Mouse (Mus musculus) kidney, adult 18-20 months (tissue): ENCODE data around the gene Rab31.
"Not testable (repeated sequence)": the region's sequence is repeated elsewhere in the genome, so short reads cannot be mapped to it uniquely, and the experiment has no call there.

Source experiments
- DNase-seq: peaks from one replicate; pipeline ENCODE4 v3.0.0; 2021

Gene Rab31

DNA sequence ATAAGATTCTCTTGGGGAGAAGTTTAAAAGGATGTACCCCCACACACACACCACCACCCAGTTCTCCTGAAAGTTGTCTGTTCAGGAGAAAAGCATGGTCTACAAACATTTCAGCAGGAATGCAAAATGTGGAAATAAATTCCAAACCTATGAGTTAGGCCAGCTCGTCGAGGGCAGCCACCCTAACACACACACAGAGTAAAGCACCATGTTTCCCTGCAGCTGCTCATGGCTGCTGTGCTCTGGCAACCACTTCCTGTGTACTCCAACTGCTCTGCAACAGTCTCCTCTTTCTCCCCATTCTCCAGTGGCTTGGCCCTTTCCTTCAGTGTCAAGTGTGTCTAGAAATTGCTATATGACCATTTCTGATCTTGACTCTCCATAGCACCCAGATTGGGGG is 114.1 kb downstream of the Rab31 start:
- no peak for DNase-seq

GRCm38 (mm10) chr17:65657958-65658357 is 114.6 kb downstream of the Rab31 start:
- DNase-seq = no peak

- DNase-seq = no peak
Observed at GRCm38 (mm10) chr17:65656731-65657130, 115.8 kb downstream of the Rab31 start.

- no peak for DNase-seq
Observed at GRCm38 (mm10) chr17:65656076-65656475, 116.5 kb downstream of the Rab31 start.

- DNase-seq = no peak
Observed at GRCm38 (mm10) chr17:65655608-65656007, 116.9 kb downstream of the Rab31 start.

DNA sequence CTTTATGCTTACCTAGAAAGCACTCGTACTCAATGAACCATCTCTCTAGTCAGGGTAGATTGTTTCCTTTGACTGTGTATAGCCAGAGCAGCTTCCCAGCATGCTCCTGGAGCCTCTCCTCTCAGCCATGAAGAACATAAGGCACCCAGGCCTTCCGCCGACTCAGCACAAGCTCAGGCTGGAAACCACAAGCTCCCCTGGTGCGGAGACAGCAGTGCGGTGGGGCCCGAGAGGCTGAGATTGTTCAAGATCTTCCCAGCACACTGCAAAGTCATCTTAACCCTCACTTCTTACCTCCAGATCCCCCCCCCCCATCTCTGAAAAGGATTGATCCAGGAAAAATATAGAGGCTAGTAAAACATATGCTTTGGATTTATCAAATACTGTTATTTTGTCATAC is 122.0 kb downstream of the Rab31 start:
- no peak for DNase-seq

- DNase-seq = no peak
Observed at GRCm38 (mm10) chr17:65649175-65649493, 123.4 kb downstream of the Rab31 start.

DNA sequence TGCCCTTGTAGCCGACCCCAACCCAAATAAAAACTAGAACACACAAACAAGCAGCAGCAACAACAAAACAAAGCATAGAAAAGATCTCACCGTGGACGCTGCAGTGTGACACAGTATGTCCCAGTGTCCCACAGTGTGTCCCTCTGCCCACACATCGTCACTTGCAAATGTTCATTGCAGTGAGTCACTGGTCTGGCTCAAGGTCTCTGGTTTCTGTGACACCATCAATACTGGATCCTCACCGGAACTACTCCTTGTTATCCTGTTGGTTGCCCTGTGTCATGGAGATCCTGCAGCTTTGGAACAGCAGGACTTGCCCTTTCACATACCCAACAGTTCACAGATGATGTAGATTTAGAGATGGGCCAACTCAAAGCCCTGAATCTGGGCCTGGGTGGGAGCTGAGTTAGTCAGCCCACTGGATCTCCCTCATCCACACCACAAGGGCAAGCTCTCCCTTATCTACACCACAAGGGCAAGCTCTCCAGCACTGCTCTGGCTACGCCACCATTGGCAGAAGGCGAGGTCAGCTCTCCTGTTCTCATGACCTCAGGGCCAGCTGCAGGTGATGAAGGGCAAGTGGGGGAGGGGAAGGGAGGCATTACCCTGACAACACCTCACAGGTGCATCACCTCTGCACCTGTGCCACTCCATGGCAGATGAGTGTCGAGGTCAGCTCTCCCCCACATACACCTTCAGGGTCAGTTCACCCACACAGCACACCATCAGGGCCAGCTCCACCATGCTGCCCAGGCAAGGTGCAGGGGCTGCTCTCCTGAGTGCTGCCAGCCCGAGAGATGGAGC is 124.0 kb downstream of the Rab31 start:
- no peak for DNase-seq

GRCm38 (mm10) chr17:65647961-65648360 is 124.6 kb downstream of the Rab31 start:
- DNase-seq = no peak

DNA sequence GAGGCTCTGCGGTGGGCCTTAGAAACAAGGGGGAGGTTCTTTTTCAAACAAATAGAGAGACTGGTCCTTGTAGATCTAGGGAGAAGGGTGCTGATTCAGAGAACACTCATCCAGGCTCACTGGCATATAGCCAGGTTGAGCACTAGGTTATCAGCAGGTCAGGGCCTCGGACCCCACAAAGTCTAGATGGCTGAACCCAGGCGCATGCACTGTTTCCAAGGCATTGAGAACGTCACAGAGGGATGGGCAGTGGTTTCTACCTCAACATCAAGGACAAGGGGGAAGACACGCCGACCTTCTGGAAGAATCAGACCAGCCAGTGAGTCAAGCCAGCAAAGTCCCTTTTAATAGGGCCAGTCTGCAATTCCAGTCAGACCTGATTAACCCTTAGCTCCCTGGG is 125.3 kb downstream of the Rab31 start:
- peak; percentile 8 for DNase-seq

- DNase-seq = no peak
Observed at GRCm38 (mm10) chr17:65643579-65643978, 129.0 kb downstream of the Rab31 start.

GRCm38 (mm10) chr17:65643051-65643521 is 129.5 kb downstream of the Rab31 start:
- DNase-seq = no peak

GRCm38 (mm10) chr17:65642578-65642991 is 130.0 kb downstream of the Rab31 start:
- no peak for DNase-seq

GRCm38 (mm10) chr17:65641734-65642218 is 130.8 kb downstream of the Rab31 start, which contains the start of gene Txndc2:
TSS of gene Txndc2 (minus strand) at chr17:65642168.
- DNase-seq = no peak

GRCm38 (mm10) chr17:65639144-65639543 is 133.4 kb downstream of the Rab31 start:
- DNase-seq = no peak

GRCm38 (mm10) chr17:65635715-65636360 is 136.7 kb downstream of the Rab31 start:
- DNase-seq = no peak

GRCm38 (mm10) chr17:65629943-65630342 is 142.6 kb downstream of the Rab31 start:
- DNase-seq = no peak

DNA sequence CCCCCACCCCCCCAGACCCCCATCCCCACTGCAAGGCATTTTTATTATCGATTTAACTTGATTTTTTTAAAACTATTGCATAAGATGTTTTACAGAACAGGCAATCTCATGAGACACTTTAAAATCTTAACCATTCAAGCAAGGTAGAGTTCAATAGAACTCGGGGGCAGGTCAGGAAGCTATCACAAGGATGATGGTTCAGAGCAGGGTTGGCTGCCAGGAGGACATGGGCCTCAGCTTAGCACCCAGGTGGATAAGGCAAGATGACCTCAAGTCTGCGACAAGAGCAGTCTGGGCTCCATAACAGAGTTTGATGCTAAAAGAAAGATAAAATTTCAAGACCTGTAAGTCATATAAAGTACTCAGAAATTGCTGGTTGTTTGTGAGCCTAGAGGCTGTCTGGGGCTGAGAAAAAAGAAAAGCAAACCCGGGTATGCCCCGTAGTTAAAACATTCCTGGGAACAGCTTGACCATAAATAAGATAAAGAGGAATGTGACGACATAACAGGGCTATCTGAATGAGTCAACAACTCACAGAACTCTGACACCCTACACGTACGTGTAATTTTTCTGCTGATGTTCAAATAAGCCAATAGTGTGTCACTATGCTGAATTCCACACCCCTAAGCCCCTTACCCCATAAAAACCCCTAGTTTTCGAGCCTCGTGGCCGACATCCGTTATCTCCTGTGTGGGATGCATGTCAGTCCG is 143.6 kb downstream of the Rab31 start:
- DNase-seq = not testable (repeated sequence)

GRCm38 (mm10) chr17:65626301-65626700 is 146.3 kb downstream of the Rab31 start:
- no peak for DNase-seq

GRCm38 (mm10) chr17:65625563-65625962 is 147.0 kb downstream of the Rab31 start:
- no peak for DNase-seq

DNA sequence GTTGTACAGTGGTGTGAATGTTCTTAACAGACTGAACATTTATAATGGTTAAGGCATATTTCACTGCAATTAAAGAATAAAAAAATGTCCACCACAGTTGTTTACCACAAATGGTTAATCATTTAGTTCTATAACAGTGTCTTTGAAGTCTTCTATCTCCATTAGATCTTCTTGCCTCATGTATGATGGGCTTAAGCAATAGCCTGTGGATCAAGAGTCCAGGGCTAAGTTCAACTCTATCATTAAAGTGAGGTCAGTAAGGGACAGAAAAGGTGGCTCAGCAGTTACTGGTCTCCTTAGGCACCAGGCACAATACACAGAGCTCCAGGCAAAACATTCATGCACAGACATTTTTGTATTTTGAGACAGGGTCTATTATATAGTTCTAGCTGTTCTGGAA is 149.4 kb downstream of the Rab31 start:
- DNase-seq = no peak

DNA sequence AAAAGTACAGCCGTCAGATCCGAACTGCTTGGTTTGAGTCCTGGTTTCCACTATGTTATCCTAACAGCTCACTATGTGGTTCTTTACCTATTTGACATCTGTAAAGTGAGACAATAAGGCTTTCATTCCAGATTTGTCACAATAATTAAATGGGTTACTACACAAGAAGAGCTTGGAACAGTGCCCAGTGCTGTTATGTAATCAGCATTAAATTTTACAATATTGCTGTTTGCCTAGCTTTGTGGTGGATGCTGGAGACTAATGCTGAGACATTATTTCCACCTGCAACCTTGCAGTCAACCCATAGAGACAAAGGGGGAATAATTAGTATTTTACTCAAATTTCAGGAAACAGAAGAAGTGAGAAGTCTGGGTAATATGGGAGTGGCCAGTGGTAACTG is 154.1 kb downstream of the Rab31 start:
- no peak for DNase-seq

- DNase-seq = no peak
Observed at GRCm38 (mm10) chr17:65615678-65616077, 156.9 kb downstream of the Rab31 start.

DNA sequence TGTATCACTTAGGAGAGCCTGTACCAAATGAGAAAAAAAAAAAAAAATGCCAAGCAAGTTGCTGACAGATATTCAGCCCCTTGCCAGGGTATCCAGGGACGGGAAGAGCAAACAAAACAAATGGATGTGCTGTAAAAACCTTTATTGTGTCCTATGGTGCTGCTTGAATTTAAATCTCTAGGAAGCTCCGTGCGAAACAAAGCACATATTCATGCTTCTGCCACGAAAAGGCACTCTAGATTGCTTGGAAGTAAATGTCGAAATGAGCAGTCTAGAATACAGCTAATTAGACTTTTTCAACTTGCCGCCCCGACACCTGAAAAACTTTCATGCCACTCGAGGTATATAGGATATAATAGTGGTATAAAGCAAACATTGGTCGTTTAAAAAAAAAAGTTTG is 158.1 kb downstream of the Rab31 start:
- no peak for DNase-seq
